Mouse (Mus musculus): ENCODE data around the gene Olfr49. TPM values are rescaled to one million over a fixed set of nuclear protein-coding genes. Genes with fewer than 3 reads are reported as not detected.
"Not testable (repeated sequence)": the region's sequence is repeated elsewhere in the genome, so short reads cannot be mapped to it uniquely, and the experiment has no call there.

Gene Olfr49
- polyA plus RNA-seq, 1 experiment: not detected

DNA sequence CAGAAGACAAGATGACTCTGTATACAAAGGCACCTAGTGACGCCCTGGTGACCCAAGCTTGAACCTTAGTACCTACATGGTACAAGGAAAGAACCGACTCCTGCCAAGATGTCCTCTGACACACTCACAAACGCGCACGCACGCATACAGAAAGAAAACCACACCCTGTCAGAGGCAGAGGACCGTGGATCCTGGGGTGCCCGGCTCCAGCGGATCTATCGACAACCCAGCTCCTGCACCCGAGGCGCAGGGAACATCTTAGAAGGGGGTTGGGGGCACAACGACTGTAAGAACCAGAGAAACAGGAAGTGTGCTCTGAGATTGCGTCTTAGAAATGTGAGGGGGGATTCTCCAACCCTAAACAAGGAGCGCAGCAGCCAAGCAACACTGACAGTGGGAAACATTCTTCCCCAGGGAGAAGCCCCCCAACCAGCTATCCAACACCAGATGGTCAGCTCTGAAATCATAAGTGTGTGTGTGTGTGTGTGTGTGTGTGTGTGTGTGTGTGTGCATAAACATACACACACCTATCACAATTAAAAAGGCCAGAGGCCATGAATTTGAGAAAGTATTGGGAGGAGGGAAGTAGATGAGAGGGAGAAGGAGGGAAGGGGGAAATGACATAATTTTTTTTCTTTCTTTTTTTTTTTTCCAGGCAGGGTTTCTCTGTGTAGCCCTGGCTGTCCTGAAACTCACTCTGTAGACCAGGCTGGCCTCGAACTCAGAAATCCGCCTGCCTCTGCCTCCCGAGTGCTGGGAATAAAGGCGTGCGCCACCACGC, 53.4 kb downstream of the Olfr49 start:
- H3K27me3 ChIP-seq (ENCODE audit: control insufficient read depth, insufficient read depth, low read length): no peaks in the 10 kb centered on the region
- TF ChIP-seq CTCF (IDR thresholded peaks at IDR 0.05; ENCODE audit: extremely low read depth, insufficient read length, insufficient replicate concordance, low read depth, low read length) (no peak), POLR2A (IDR thresholded peaks at IDR 0.05; ENCODE audit: low read depth, low read length) (no peak; the same call in 1 of the 2 replicates)
- peaks cover 48% of the 10 kb centered on the region for H3K4me1 ChIP-seq (ENCODE audit: control insufficient read depth, insufficient read depth, insufficient read length, low read length)
- no peaks in the 10 kb centered on the region; the same call in none of the 2 replicates for H3K36me3 ChIP-seq (ENCODE audit: control insufficient read depth, insufficient read depth, low read length)
- peak overlapping the region; percentile 46 for H3K4me3 ChIP-seq (ENCODE audit: low read depth, low read length)
- WGBS: 20% methylated on average over 21 of the region's 21 CpGs
- H3K27ac ChIP-seq (ENCODE audit: insufficient read depth, low read depth, low read length): peak overlapping the region; percentile 96

DNA sequence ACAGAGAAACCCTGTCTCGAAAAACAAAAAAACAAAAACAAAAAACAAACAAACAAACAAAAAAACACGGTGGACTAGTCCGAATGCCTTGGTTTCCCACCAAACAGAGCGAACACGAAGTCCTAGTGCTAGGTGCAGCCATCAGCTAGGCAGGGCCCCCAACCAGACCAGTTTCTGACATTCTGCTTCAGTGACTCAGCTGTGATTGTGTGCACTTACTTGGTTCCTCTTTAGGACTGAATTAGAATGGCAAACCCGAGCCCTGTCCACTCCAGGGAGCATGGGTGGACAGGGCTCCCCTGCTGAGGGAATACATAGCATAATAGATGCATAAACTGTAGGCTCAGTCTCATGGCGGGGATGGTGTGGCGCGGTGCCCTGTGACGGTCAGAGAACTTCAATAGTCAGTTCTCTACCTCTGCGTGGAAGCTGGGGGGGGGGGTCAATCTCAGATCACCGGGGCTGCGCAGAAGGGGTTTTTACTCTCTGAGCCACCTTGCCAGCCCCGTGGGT, 54.0 kb downstream of the Olfr49 start:
- no peak for TF ChIP-seq CTCF (IDR thresholded peaks at IDR 0.05; ENCODE audit: extremely low read depth, insufficient read length, insufficient replicate concordance, low read depth, low read length)
- no peak for TF ChIP-seq POLR2A (IDR thresholded peaks at IDR 0.05; ENCODE audit: low read depth, low read length)
- 50% methylated on average over 14 of the region's 14 CpGs for WGBS
- Histone ChIP-seq H3K27me3 (ENCODE audit: control insufficient read depth, insufficient read depth, low read length) (no peaks in the 10 kb centered on the region), H3K4me3 (ENCODE audit: low read depth, low read length) (0 out of 2 replicates have a peak overlapping the region, but pooled peaks have one; percentile 46), H3K36me3 (ENCODE audit: control insufficient read depth, insufficient read depth, low read length) (no peaks in the 10 kb centered on the region; the same call in none of the 2 replicates), H3K4me1 (ENCODE audit: control insufficient read depth, insufficient read depth, insufficient read length, low read length) (peaks cover 52% of the 10 kb centered on the region), H3K27ac (ENCODE audit: insufficient read depth, low read depth, low read length) (peak overlapping the region; percentile 96)

DNA sequence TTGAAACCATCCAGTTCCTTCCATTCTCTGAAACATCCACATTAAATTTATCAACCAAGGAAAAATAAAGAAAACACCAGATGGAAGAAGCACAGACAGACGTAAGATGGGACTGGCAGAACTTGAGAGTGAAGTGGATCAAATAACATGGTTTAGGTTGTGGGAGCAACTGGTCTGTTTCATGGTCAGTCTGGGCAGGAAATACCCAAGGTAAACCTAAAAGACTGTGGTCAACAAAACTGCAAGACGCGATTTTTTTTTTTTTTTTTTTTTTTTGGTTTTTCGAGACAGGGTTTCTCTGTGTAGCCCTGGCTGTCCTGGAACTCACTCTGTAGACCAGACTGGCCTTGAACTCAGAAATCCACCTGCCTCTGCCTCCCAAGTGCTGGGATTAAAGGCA, 54.9 kb downstream of the Olfr49 start:
- 73% methylated on average over 4 of the region's 4 CpGs for WGBS
- H3K27ac ChIP-seq (ENCODE audit: insufficient read depth, low read depth, low read length): not testable (repeated sequence)

DNA sequence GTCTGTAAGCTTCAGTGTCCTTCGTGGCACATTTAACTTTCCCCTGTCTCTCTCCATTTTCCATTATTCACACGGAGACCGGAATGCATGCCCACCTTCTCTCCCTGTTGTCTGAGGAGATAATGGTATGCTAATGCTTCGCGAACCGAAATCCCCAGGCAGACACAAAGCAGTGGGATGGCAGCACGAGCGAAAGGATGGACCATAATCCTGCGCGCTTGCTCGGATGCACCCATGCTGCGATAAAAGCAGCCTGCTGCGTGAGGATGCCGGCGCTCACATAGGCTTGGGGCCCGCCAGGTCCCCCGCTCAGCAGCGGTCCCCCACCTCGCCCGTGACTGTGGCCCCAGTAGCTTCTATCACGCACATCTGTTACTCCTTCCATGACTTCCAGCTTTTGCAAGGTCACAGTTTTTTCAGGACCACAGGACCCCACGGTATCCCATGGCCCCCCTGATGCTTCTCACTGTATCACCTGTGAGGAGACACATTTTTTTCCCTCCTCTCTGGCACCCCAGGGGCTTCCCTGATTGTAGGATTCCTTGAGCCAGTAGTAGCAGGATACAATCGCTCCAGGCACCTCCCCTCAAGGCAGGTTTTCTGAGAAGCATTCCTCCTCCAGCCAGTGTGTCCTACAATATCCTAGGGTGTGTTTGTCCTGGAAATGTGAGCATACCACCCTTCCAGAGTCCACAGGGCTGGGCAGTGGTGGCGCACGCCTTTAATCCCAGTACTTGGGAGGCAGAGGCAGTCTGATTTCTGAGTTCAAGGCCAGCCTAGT, 55.6 kb downstream of the Olfr49 start:
- 81% methylated on average over 25 of the region's 25 CpGs for WGBS
- peaks cover 43% of the 10 kb centered on the region for H3K4me1 ChIP-seq (ENCODE audit: control insufficient read depth, insufficient read depth, insufficient read length, low read length)

More for the DNA sequence above, 54.9 kb downstream of the Olfr49 start:
- not testable (repeated sequence) for H3K4me3 ChIP-seq (ENCODE audit: low read depth, low read length); H3K36me3 ChIP-seq (ENCODE audit: control insufficient read depth, insufficient read depth, low read length); H3K27me3 ChIP-seq (ENCODE audit: control insufficient read depth, insufficient read depth, low read length)
- peaks cover 50% of the 10 kb centered on the region for H3K4me1 ChIP-seq (ENCODE audit: control insufficient read depth, insufficient read depth, insufficient read length, low read length)

DNA sequence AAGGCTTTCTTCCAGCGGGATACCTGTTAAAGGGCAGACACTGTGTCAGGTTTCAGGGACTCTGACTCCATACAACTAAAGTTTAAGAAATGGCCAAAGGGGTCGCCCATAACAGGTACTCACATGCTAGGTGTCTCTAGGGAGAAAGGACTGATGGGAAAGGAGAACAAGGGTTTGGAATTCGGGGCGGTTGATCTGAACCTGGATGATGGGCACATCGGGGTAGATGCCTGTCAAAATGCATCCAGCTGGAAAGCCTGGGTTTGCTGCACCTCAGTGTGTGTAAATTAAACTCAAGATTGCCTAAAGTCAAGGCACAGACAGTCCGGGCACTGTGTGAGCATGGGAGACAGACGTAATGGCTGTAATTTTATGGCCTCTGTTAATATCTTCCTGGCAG, 56.2 kb downstream of the Olfr49 start:
- WGBS: 40% methylated on average over 7 of the region's 7 CpGs
- Histone ChIP-seq H3K4me1 (ENCODE audit: control insufficient read depth, insufficient read depth, insufficient read length, low read length) (peaks cover 37% of the 10 kb centered on the region), H3K36me3 (ENCODE audit: control insufficient read depth, insufficient read depth, low read length) (no peaks in the 10 kb centered on the region), H3K27ac (ENCODE audit: insufficient read depth, low read depth, low read length) (peak overlapping the region; percentile 18; the same call in 1 of the 2 replicates), H3K4me3 (ENCODE audit: low read depth, low read length) (no peak overlapping the region), H3K27me3 (ENCODE audit: control insufficient read depth, insufficient read depth, low read length) (no peaks in the 10 kb centered on the region)
- TF ChIP-seq CTCF (IDR thresholded peaks at IDR 0.05; ENCODE audit: extremely low read depth, insufficient read length, insufficient replicate concordance, low read depth, low read length) (no peak), POLR2A (IDR thresholded peaks at IDR 0.05; ENCODE audit: low read depth, low read length) (no peak)

More for the DNA sequence above, 55.6 kb downstream of the Olfr49 start:
- Histone ChIP-seq H3K27me3 (ENCODE audit: control insufficient read depth, insufficient read depth, low read length) (no peaks in the 10 kb centered on the region), H3K36me3 (ENCODE audit: control insufficient read depth, insufficient read depth, low read length) (no peaks in the 10 kb centered on the region), H3K4me3 (ENCODE audit: low read depth, low read length) (no peak overlapping the region), H3K27ac (ENCODE audit: insufficient read depth, low read depth, low read length) (peak overlapping the region; percentile 18; the same call in 1 of the 2 replicates)
- TF ChIP-seq CTCF (IDR thresholded peaks at IDR 0.05; ENCODE audit: extremely low read depth, insufficient read length, insufficient replicate concordance, low read depth, low read length): no peak
- TF ChIP-seq POLR2A (IDR thresholded peaks at IDR 0.05; ENCODE audit: low read depth, low read length): no peak

Other genes starting within 250 kb of the Olfr49 start
- 561 and 627 TPM in 2 replicates for gene Dad1, start 30.8 kb downstream of the Olfr49 start, polyA plus RNA-seq (2012; rRNA removed)
- 35.2 and 53.6 TPM in 2 replicates for gene Abhd4, start 30.8 kb downstream of the Olfr49 start, polyA plus RNA-seq (2012; rRNA removed)
- 73.2 and 120 TPM in 2 replicates for gene Oxa1l, start 75.9 kb upstream of the Olfr49 start, polyA plus RNA-seq (2012; rRNA removed)
- 110 and 341 TPM in 2 replicates for gene Slc7a7, start 132.8 kb upstream of the Olfr49 start, polyA plus RNA-seq (2012; rRNA removed)
- 186 and 284 TPM in 2 replicates for gene Mrpl52, start 142.0 kb upstream of the Olfr49 start, polyA plus RNA-seq (2012; rRNA removed)
- gene Mmp14, start 146.7 kb upstream of the Olfr49 start, polyA plus RNA-seq (2012; rRNA removed): 59.9 and 66.0 TPM in 2 replicates
- gene Lrp10, start 179.2 kb upstream of the Olfr49 start, polyA plus RNA-seq (2012; rRNA removed): 139 and 303 TPM in 2 replicates
- 0.20 and 0.76 TPM in 2 replicates for gene Rem2, start 191.2 kb upstream of the Olfr49 start, polyA plus RNA-seq (2012; rRNA removed)
- gene Prmt5, start 232.6 kb upstream of the Olfr49 start, polyA plus RNA-seq (2012; rRNA removed): 5.8 and 9.8 TPM in 2 replicates

Measured in small intestine, adult 2 months (tissue).